Mouse (Mus musculus) neutrophil, adult 59 days (primary cell): ENCODE results near the gene Vmn1r30. TPM values are rescaled to one million over a fixed set of nuclear protein-coding genes. Genes with fewer than 3 reads are reported as not detected.

Experiments used
- total RNA-seq, 2 experiments: library from RNA; stranded (reverse); gene quantifications; 1 replicate in 1 of 2; 2 replicates in 1 of 2; pipeline ENCODE4 v1.2.4; 2023

Vmn1r30 gene
- total RNA-seq = not detected

GRCm38 (mm10) chr6:58443285-58443684 lies at the start of gene Vmn1r30:
TSS of gene Vmn1r30 (minus strand) at chr6:58443385.

GRCm38 (mm10) chr6:58475230-58475629 lies 32.0 kb upstream of the Vmn1r30 start, which contains the start of gene Vmn1r31:
TSS of gene Vmn1r31 (minus strand) at chr6:58475330.

Other genes with a start within 250 kb of the Vmn1r30 start
- gene Vmn1r27, start 224.6 kb downstream of the Vmn1r30 start, total RNA-seq = not detected
- gene Vmn1r28, start 181.3 kb downstream of the Vmn1r30 start, total RNA-seq = not detected
- not detected for gene Vmn1r29, start 141.8 kb downstream of the Vmn1r30 start, total RNA-seq
- gene Vmn1r31, start 31.9 kb upstream of the Vmn1r30 start, total RNA-seq = not detected
- gene Abcg2, start 141.1 kb upstream of the Vmn1r30 start, total RNA-seq = 10 to 100 TPM in 1 of 2 experiments, 1 to 10 TPM in 1; 7.7 to 12.1 TPM